Mouse (Mus musculus): ENCODE results near the gene Gm10135. TPM values are rescaled to one million over a fixed set of nuclear protein-coding genes. Genes with fewer than 3 reads are reported as not detected.

The Gm10135 gene
- polyA plus RNA-seq, 1 experiment: not detected

- no peak for TF ChIP-seq GATA1 (IDR thresholded peaks at IDR 0.05; ENCODE audit: low read length)
These were observed 8.8 kb downstream of the Gm10135 start for GRCm38 (mm10) chr5:72965706-72966105.

GRCm38 (mm10) chr5:72960096-72960495, 14.4 kb downstream of the Gm10135 start:
- TF ChIP-seq GATA1 (IDR thresholded peaks at IDR 0.05; ENCODE audit: low read length): no peak

GRCm38 (mm10) chr5:72957281-72957680, 17.2 kb downstream of the Gm10135 start:
- no peak for TF ChIP-seq GATA1 (IDR thresholded peaks at IDR 0.05; ENCODE audit: low read length)

- TF ChIP-seq GATA1 (IDR thresholded peaks at IDR 0.05; ENCODE audit: low read length): no peak
These were observed 20.4 kb downstream of the Gm10135 start for GRCm38 (mm10) chr5:72953996-72954604.

GRCm38 (mm10) chr5:72950252-72950651, 24.2 kb downstream of the Gm10135 start:
- TF ChIP-seq GATA1 (IDR thresholded peaks at IDR 0.05; ENCODE audit: low read length): no peak

- no peak for TF ChIP-seq GATA1 (IDR thresholded peaks at IDR 0.05; ENCODE audit: low read length)
These were observed 26.4 kb downstream of the Gm10135 start for GRCm38 (mm10) chr5:72948136-72948535.

GRCm38 (mm10) chr5:72940906-72941432, 33.5 kb downstream of the Gm10135 start:
- no peak for TF ChIP-seq GATA1 (IDR thresholded peaks at IDR 0.05; ENCODE audit: low read length)

- TF ChIP-seq GATA1 (IDR thresholded peaks at IDR 0.05; ENCODE audit: low read length): no peak
These were observed 35.2 kb downstream of the Gm10135 start for GRCm38 (mm10) chr5:72939311-72939710.

- no peak for TF ChIP-seq GATA1 (IDR thresholded peaks at IDR 0.05; ENCODE audit: low read length)
These were observed 41.4 kb downstream of the Gm10135 start for GRCm38 (mm10) chr5:72933026-72933675.

- TF ChIP-seq GATA1 (IDR thresholded peaks at IDR 0.05; ENCODE audit: low read length): no peak
These were observed 47.4 kb downstream of the Gm10135 start for GRCm38 (mm10) chr5:72927074-72927473.

GRCm38 (mm10) chr5:72922796-72923195, 51.7 kb downstream of the Gm10135 start:
- no peak for TF ChIP-seq GATA1 (IDR thresholded peaks at IDR 0.05; ENCODE audit: low read length)

GRCm38 (mm10) chr5:72921171-72921570, 53.3 kb downstream of the Gm10135 start:
- TF ChIP-seq GATA1 (IDR thresholded peaks at IDR 0.05; ENCODE audit: low read length): no peak

GRCm38 (mm10) chr5:72920416-72920815, 54.1 kb downstream of the Gm10135 start:
- TF ChIP-seq GATA1 (IDR thresholded peaks at IDR 0.05; ENCODE audit: low read length): no peak

- no peak for TF ChIP-seq GATA1 (IDR thresholded peaks at IDR 0.05; ENCODE audit: low read length)
These were observed 57.7 kb downstream of the Gm10135 start for GRCm38 (mm10) chr5:72916851-72917250.

- TF ChIP-seq GATA1 (IDR thresholded peaks at IDR 0.05; ENCODE audit: low read length): no peak
These were observed 58.5 kb downstream of the Gm10135 start for GRCm38 (mm10) chr5:72916048-72916447.

Other genes starting within 250 kb of the Gm10135 start
- gene Txk, start 221.9 kb downstream of the Gm10135 start, polyA plus RNA-seq (2012): not detected in 2 replicates
- gene Tec, start 106.2 kb downstream of the Gm10135 start, polyA plus RNA-seq (2012): 0.44 and 0.63 TPM in 2 replicates
- gene Slain2, start 60.4 kb downstream of the Gm10135 start, polyA plus RNA-seq (2012): 9.1 and 11.8 TPM in 2 replicates
- gene Slc10a4, start 32.2 kb upstream of the Gm10135 start, polyA plus RNA-seq (2012): not detected in 2 replicates

All from G1E-ER4 (cell line).